Mouse (Mus musculus): ENCODE measurements at regions not wholly inside any gene's neighbourhood (a gene's known extent, or its start where the extent isn't known, plus 50 kb on each side); places are given as distances from the start of the nearest gene placed in this dataset.

GRCm38 (mm10) chr7:136765026-136765425 lies 129.4 kb upstream of the Mgmt start:
- TF ChIP-seq CTCF (IDR thresholded peaks at IDR 0.05) (no peak), POLR2A (IDR thresholded peaks at IDR 0.05; ENCODE audit: insufficient read depth, low read depth, low read length) (no peak), EP300 (IDR thresholded peaks at IDR 0.05; ENCODE audit: insufficient read depth, low read depth, low read length) (no peak)
- H3K4me3 ChIP-seq: no peak overlapping the region
- no peak overlapping the region for H3K27ac ChIP-seq
- no peaks in the 10 kb centered on the region for H3K4me1 ChIP-seq (ENCODE audit: control insufficient read depth, insufficient read depth, low read length)
- DNase-seq: no peak
- no peak overlapping the region for H3K9ac ChIP-seq (ENCODE audit: low read depth, low read length)
- H3K27me3 ChIP-seq (ENCODE audit: control insufficient read depth, insufficient read depth, low read length): no peaks in the 10 kb centered on the region
- H3K79me2 ChIP-seq (replicated peaks; ENCODE audit: control insufficient read depth, insufficient read depth, low read length): no peaks in the 10 kb centered on the region
- H3K36me3 ChIP-seq (ENCODE audit: control insufficient read depth, insufficient read depth, low read length): no peaks in the 10 kb centered on the region
- 45% methylated on average over 7 of the region's 7 CpGs for WGBS
- intact Hi-C loops (cut with DNase I): no loop called here

GRCm38 (mm10) chr7:136767231-136767630 lies 127.2 kb upstream of the Mgmt start:
- Histone ChIP-seq H3K4me3 (no peak overlapping the region), H3K36me3 (ENCODE audit: control insufficient read depth, insufficient read depth, low read length) (no peaks in the 10 kb centered on the region), H3K9ac (ENCODE audit: low read depth, low read length) (no peak overlapping the region), H3K27me3 (ENCODE audit: control insufficient read depth, insufficient read depth, low read length) (no peaks in the 10 kb centered on the region), H3K79me2 (replicated peaks; ENCODE audit: control insufficient read depth, insufficient read depth, low read length) (no peaks in the 10 kb centered on the region), H3K4me1 (ENCODE audit: control insufficient read depth, insufficient read depth, low read length) (no peaks in the 10 kb centered on the region), H3K27ac (no peak overlapping the region)
- 42% methylated on average over 9 of the region's 9 CpGs for WGBS
- intact Hi-C loops (cut with DNase I): no loop called here
- DNase-seq: peak; percentile 16 to 25
- TF ChIP-seq CTCF (IDR thresholded peaks at IDR 0.05) (no peak), POLR2A (IDR thresholded peaks at IDR 0.05; ENCODE audit: insufficient read depth, low read depth, low read length) (no peak), EP300 (IDR thresholded peaks at IDR 0.05; ENCODE audit: insufficient read depth, low read depth, low read length) (no peak)

GRCm38 (mm10) chr7:136780708-136781107 lies 113.7 kb upstream of the Mgmt start:
- DNase-seq: no peak
- Histone ChIP-seq H3K36me3 (ENCODE audit: control insufficient read depth, insufficient read depth, low read length) (no peaks in the 10 kb centered on the region), H3K4me3 (no peak overlapping the region), H3K4me1 (ENCODE audit: control insufficient read depth, insufficient read depth, low read length) (no peaks in the 10 kb centered on the region), H3K79me2 (replicated peaks; ENCODE audit: control insufficient read depth, insufficient read depth, low read length) (no peaks in the 10 kb centered on the region), H3K27ac (no peak overlapping the region), H3K27me3 (ENCODE audit: control insufficient read depth, insufficient read depth, low read length) (no peaks in the 10 kb centered on the region), H3K9ac (ENCODE audit: low read depth, low read length) (no peak overlapping the region)
- WGBS: 91% methylated on average over 11 of the region's 11 CpGs
- intact Hi-C loops (cut with DNase I): no loop called here
- TF ChIP-seq POLR2A (IDR thresholded peaks at IDR 0.05; ENCODE audit: insufficient read depth, low read depth, low read length): no peak
- no peak for TF ChIP-seq EP300 (IDR thresholded peaks at IDR 0.05; ENCODE audit: insufficient read depth, low read depth, low read length)
- no peak for TF ChIP-seq CTCF (IDR thresholded peaks at IDR 0.05)

GRCm38 (mm10) chr7:136791162-136791561 lies 103.3 kb upstream of the Mgmt start:
- Histone ChIP-seq H3K36me3 (ENCODE audit: control insufficient read depth, insufficient read depth, low read length) (no peaks in the 10 kb centered on the region), H3K27ac (no peak overlapping the region), H3K79me2 (replicated peaks; ENCODE audit: control insufficient read depth, insufficient read depth, low read length) (no peaks in the 10 kb centered on the region), H3K4me1 (ENCODE audit: control insufficient read depth, insufficient read depth, low read length) (no peaks in the 10 kb centered on the region), H3K27me3 (ENCODE audit: control insufficient read depth, insufficient read depth, low read length) (no peaks in the 10 kb centered on the region), H3K9ac (ENCODE audit: low read depth, low read length) (no peak overlapping the region), H3K4me3 (no peak overlapping the region)
- WGBS: 95% methylated on average over 2 of the region's 2 CpGs
- TF ChIP-seq CTCF (IDR thresholded peaks at IDR 0.05): no peak
- TF ChIP-seq POLR2A (IDR thresholded peaks at IDR 0.05; ENCODE audit: insufficient read depth, low read depth, low read length): no peak
- no peak for TF ChIP-seq EP300 (IDR thresholded peaks at IDR 0.05; ENCODE audit: insufficient read depth, low read depth, low read length)
- no peak for DNase-seq
- intact Hi-C loops (cut with DNase I): no loop called here

GRCm38 (mm10) chr7:136792131-136792530 lies 102.3 kb upstream of the Mgmt start:
- WGBS: 76% methylated on average over 5 of the region's 5 CpGs
- TF ChIP-seq CTCF (IDR thresholded peaks at IDR 0.05): no peak
- TF ChIP-seq EP300 (IDR thresholded peaks at IDR 0.05; ENCODE audit: insufficient read depth, low read depth, low read length): no peak
- TF ChIP-seq POLR2A (IDR thresholded peaks at IDR 0.05; ENCODE audit: insufficient read depth, low read depth, low read length): no peak
- Histone ChIP-seq H3K4me3 (no peak overlapping the region), H3K27me3 (ENCODE audit: control insufficient read depth, insufficient read depth, low read length) (no peaks in the 10 kb centered on the region), H3K36me3 (ENCODE audit: control insufficient read depth, insufficient read depth, low read length) (no peaks in the 10 kb centered on the region), H3K9ac (ENCODE audit: low read depth, low read length) (no peak overlapping the region), H3K4me1 (ENCODE audit: control insufficient read depth, insufficient read depth, low read length) (no peaks in the 10 kb centered on the region), H3K27ac (no peak overlapping the region), H3K79me2 (replicated peaks; ENCODE audit: control insufficient read depth, insufficient read depth, low read length) (no peaks in the 10 kb centered on the region)
- intact Hi-C loops (cut with DNase I): no loop called here
- no peak for DNase-seq

GRCm38 (mm10) chr7:136796415-136796814 lies 98.0 kb upstream of the Mgmt start:
- H3K4me1 ChIP-seq (ENCODE audit: control insufficient read depth, insufficient read depth, low read length): no peaks in the 10 kb centered on the region
- no peaks in the 10 kb centered on the region for H3K36me3 ChIP-seq (ENCODE audit: control insufficient read depth, insufficient read depth, low read length)
- no peaks in the 10 kb centered on the region for H3K79me2 ChIP-seq (replicated peaks; ENCODE audit: control insufficient read depth, insufficient read depth, low read length)
- no peaks in the 10 kb centered on the region; the same call in 1 of the 2 replicates for H3K27me3 ChIP-seq (ENCODE audit: control insufficient read depth, insufficient read depth, low read length)
- no peak overlapping the region for H3K9ac ChIP-seq (ENCODE audit: low read depth, low read length)
- H3K4me3 ChIP-seq: no peak overlapping the region
- DNase-seq: no peak
- TF ChIP-seq CTCF (IDR thresholded peaks at IDR 0.05) (no peak), POLR2A (IDR thresholded peaks at IDR 0.05; ENCODE audit: insufficient read depth, low read depth, low read length) (no peak), EP300 (IDR thresholded peaks at IDR 0.05; ENCODE audit: insufficient read depth, low read depth, low read length) (no peak)
- no peak overlapping the region for H3K27ac ChIP-seq
- intact Hi-C loops (cut with DNase I): no loop called here
